26 mouse cellular contexts compared by ENCODE assay signal in the genomic region with DNA sequence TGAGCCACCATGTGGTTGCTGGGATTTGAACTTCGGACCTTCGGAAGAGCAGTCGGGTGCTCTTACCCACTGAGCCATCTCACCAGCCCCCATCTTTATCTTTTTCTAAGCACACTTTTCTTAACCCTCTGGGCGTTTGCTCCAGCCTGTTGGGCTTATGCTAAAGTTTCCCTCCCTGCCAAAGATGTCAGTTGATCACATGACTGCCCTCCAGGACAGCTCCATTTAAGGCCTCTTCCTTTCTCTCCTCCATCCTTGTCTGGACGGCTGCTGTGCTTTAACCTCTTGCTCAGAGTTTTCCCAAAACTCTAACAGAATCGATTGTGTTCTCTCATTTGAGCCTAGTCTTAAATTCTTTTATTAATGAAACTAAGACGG. TPM values are rescaled to one million over a fixed set of nuclear protein-coding genes. Genes with fewer than 3 reads are reported as not detected.
DNase-seq lines count a peak whose midpoint lies in the region; ATAC-seq and TF ChIP-seq lines count a peak whose summit lies in the region.
"Had no signal": no experiment of that assay in that cellular context is flagged by ENCODE, and none has a peak within 500 bp of the region (broad histone marks: within the 10 kb centered on the region; RNA-seq: fewer than 3 reads in every experiment).

No protein-coding gene starts in this region.

- no peak for TF ChIP-seq CTCF in ES-Bruce4 (IDR thresholded peaks at IDR 0.05; ENCODE audit: low read depth, low read length)

- no peak for ATAC-seq in kidney, embryonic 16.5 days (ENCODE audit: low FRiP score, low TSS enrichment)
- ATAC-seq: forebrain, embryonic 14.5 days; forebrain, postnatal 0 days; intestine, postnatal 0 days; Patski had no signal

- H3K27me3 ChIP-seq in ES-Bruce4 (ENCODE audit: control insufficient read depth, insufficient read depth, low read length, poor library complexity, severe bottlenecking), result no peaks in the 10 kb centered on the region
- peaks cover 40% of the 10 kb centered on the region for H3K27me3 ChIP-seq in kidney, embryonic 16.5 days (ENCODE audit: insufficient read depth, low read length)
- H3K27me3 ChIP-seq: Patski had no signal

- H3K4me1 ChIP-seq in ES-Bruce4 (ENCODE audit: control insufficient read depth, insufficient read depth, low read length), result no peaks in the 10 kb centered on the region
- H3K4me1 ChIP-seq in kidney, embryonic 16.5 days (ENCODE audit: insufficient read depth, low read length), result peaks cover 21% of the 10 kb centered on the region

- H3K9me3 ChIP-seq in ES-Bruce4 (replicated peaks; ENCODE audit: control insufficient read depth, insufficient read depth, low read length, poor library complexity, severe bottlenecking), result no peaks in the 10 kb centered on the region
- no peaks in the 10 kb centered on the region for H3K9me3 ChIP-seq in kidney, embryonic 16.5 days (ENCODE audit: low read length)
- H3K9me3 ChIP-seq: embryonic facial prominence, embryonic 12.5 days; embryonic facial prominence, embryonic 15.5 days; heart, embryonic 10.5 days; heart, embryonic 13.5 days; hindbrain, embryonic 12.5 days; hindbrain, embryonic 15.5 days had no signal

- H3K4me3 ChIP-seq in ES-Bruce4 (ENCODE audit: low read depth, low read length), result no peak overlapping the region
- no peak overlapping the region for H3K4me3 ChIP-seq in kidney, embryonic 16.5 days (ENCODE audit: low read length)
- H3K4me3 ChIP-seq: embryonic facial prominence, embryonic 12.5 days; embryonic facial prominence, embryonic 15.5 days; heart, adult 2 months; heart, embryonic 10.5 days; heart, embryonic 13.5 days; hindbrain, embryonic 12.5 days; hindbrain, embryonic 15.5 days had no signal

- no peak overlapping the region for H3K9ac ChIP-seq in ES-Bruce4 (ENCODE audit: low read depth, poor library complexity, severe bottlenecking)
- H3K9ac ChIP-seq in kidney, embryonic 16.5 days (replicated peaks; ENCODE audit: low read length), result no peak overlapping the region
- H3K9ac ChIP-seq: embryonic facial prominence, embryonic 12.5 days; embryonic facial prominence, embryonic 15.5 days; forebrain, postnatal 0 days; heart, embryonic 13.5 days; hindbrain, embryonic 12.5 days; hindbrain, embryonic 15.5 days had no signal

- H3K36me3 ChIP-seq in ES-Bruce4 (ENCODE audit: control insufficient read depth, insufficient read depth, low read length, poor library complexity, severe bottlenecking), result no peaks in the 10 kb centered on the region
- no peaks in the 10 kb centered on the region for H3K36me3 ChIP-seq in kidney, embryonic 16.5 days (ENCODE audit: insufficient read depth, low read length)
- H3K36me3 ChIP-seq: embryonic facial prominence, embryonic 12.5 days; embryonic facial prominence, embryonic 15.5 days; heart, embryonic 10.5 days; heart, embryonic 13.5 days; hindbrain, embryonic 12.5 days; hindbrain, embryonic 15.5 days had no signal

- no peak overlapping the region for H3K4me2 ChIP-seq in kidney, embryonic 16.5 days (replicated peaks; ENCODE audit: low read depth, low read length)
- H3K4me2 ChIP-seq: embryonic facial prominence, embryonic 12.5 days; embryonic facial prominence, embryonic 15.5 days; heart, embryonic 13.5 days; hindbrain, embryonic 12.5 days; hindbrain, embryonic 15.5 days had no signal

- WGBS in kidney, embryonic 16.5 days, result 66% methylated on average over 7 of the region's 7 CpGs

- DNase-seq in 3T3-L1 (ENCODE audit: low read depth, low spot score) (peak; percentile 84), NIH3T3 (ENCODE audit: low read depth) (peak; percentile 83)
- no peak for DNase-seq in right cerebral cortex, postnatal 4 days
- no peak for DNase-seq in testis, postnatal 14 days (ENCODE audit: low spot score)
- DNase-seq: adrenal gland, adult 2 months; adrenal gland, postnatal 14 days; cerebellum, adult 11 months; cerebellum, adult 2 months; cerebellum, adult 9-11 months; cerebellum, postnatal 25 days; forebrain, postnatal 0 days; gastrocnemius, postnatal 25 days; heart, adult 2 months; heart, postnatal 14 days; heart, postnatal 4 days had no signal

- peak overlapping the region; percentile 89 for H3K27ac ChIP-seq in ES-Bruce4 (ENCODE audit: insufficient read depth, low read length)
- no peak overlapping the region for H3K27ac ChIP-seq in kidney, embryonic 16.5 days (ENCODE audit: low read length)
- H3K27ac ChIP-seq: embryonic facial prominence, embryonic 12.5 days; embryonic facial prominence, embryonic 15.5 days; heart, adult 2 months; heart, embryonic 10.5 days; heart, embryonic 13.5 days; hindbrain, embryonic 12.5 days; hindbrain, embryonic 15.5 days had no signal

- no peak for TF ChIP-seq EP300 in ES-Bruce4 (IDR thresholded peaks at IDR 0.05; ENCODE audit: insufficient read depth, low read depth, low read length)

- TF ChIP-seq POLR2A in ES-Bruce4 (IDR thresholded peaks at IDR 0.05; ENCODE audit: insufficient read depth, low read length), result no peak

RNA-seq across cellular contexts. Expression of a gene that starts 34.6 kb away (rescaled TPM):
- 111 and 112 TPM in 2 replicates for polyA plus RNA-seq in ES-Bruce4 (2011; ENCODE audit: insufficient read depth, insufficient read length, low read depth, missing spikeins)
- polyA plus RNA-seq in kidney, embryonic 16.5 days (2015; fragmentation: Nextera tagmentation; extraction: Ambion mirVana), result 3.3 and 3.9 TPM in 2 replicates

RNA-seq across cellular contexts. Expression of a gene that starts 44.9 kb away (rescaled TPM):
- polyA plus RNA-seq in ES-Bruce4 (2011; ENCODE audit: insufficient read depth, insufficient read length, low read depth, missing spikeins), result 98.9 and 114 TPM in 2 replicates
- 29.3 and 36.5 TPM in 2 replicates for polyA plus RNA-seq in kidney, embryonic 16.5 days (2015; fragmentation: Nextera tagmentation; extraction: Ambion mirVana)

Comparison
In these comparisons a context has a peak if more than half of its experiments do, and no peak if none do; other contexts are left out.
1. DNase-seq: peak in 3T3-L1 (single experiment) and NIH3T3 (single experiment); none in right cerebral cortex, postnatal 4 days (single experiment) and testis, postnatal 14 days (single experiment).
2. RNA of a gene that starts 34.6 kb away (polyA plus RNA-seq): 111 to 112 TPM in ES-Bruce4; 3.3 to 3.9 TPM in kidney, embryonic 16.5 days; every median in the first group is over 10 times any median in the second.